Mouse (Mus musculus) heart, adult 10 weeks (tissue): ENCODE measurements around the gene Ankrd33b. TPM values are rescaled to one million over a fixed set of nuclear protein-coding genes. Genes with fewer than 3 reads are reported as not detected.

ENCODE experiments used
- polyA plus RNA-seq: library from polyadenylated mRNA; stranded (reverse); fragments of 350-450 nt; fragmentation: Illumina TruSeq; extraction: RNeasy Lipid Tissue Mini Kit (QIAGEN cat#74804); gene quantifications from one replicate; pipeline ENCODE4 v1.2.3, GENCODE M21; 2014; ENCODE audit warnings: low read depth, low replicate concordance

The Ankrd33b gene
- 19.7 TPM for polyA plus RNA-seq

DNA sequence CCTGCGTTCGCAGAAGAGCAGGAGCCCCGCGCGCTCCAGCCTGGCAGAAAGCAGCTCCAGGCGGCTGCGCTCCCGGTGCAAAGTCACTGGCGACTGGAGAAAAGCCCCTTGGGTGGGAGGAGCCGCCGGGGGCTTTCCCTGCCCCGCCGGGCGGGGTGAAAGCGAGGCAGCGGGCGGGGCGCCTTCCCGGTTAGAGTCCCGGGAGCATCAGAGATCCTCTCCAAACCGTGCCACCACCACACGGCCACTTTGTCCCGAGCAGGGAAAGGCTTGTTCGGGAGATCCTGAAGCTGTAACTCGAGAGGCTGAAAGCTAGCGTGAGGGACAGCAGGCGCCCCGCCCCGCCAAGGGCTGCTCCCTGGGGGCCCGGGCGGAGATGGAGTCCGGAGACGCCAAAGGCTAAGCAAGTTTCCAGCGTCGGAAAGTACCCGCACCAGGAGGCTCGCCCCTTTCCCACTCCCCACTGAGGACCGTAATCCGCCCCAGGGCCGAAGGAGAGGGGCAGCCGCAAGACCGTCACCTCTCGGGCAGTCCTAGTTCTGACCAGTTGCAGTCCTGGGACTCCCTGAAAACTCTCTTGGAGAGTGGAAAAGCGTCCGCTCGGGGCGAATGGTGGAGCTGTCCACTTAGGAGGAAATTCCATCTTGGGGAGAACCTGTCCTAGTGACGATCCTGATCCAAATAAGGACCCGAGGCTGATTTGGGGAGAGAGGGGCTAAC lies at the start of gene Ankrd33b:
Ankrd33b (minus strand) TSS at position 246 of the 720 bp plus-strand sequence.

Other genes starting within 250 kb of the Ankrd33b start
- 24.3 TPM for gene Dap, start 143.4 kb downstream of the Ankrd33b start, polyA plus RNA-seq
- gene Ropn1l, start 86.0 kb upstream of the Ankrd33b start, polyA plus RNA-seq, result not detected
- 67.4 TPM for gene March6, start 163.3 kb upstream of the Ankrd33b start, polyA plus RNA-seq
- gene Cmbl, start 197.7 kb upstream of the Ankrd33b start, polyA plus RNA-seq, result 64.9 TPM
- gene Cct5, start 234.1 kb upstream of the Ankrd33b start, polyA plus RNA-seq, result 166 TPM
- gene Fam173b, start 234.1 kb upstream of the Ankrd33b start, polyA plus RNA-seq, result 23.7 TPM